Mouse (Mus musculus): ENCODE results near the gene Dennd5b. TPM values are rescaled to one million over a fixed set of nuclear protein-coding genes. Genes with fewer than 3 reads are reported as not detected.
A peak's percentile ranks its signal among the peaks of the same experiment; 100 is the strongest.

The Dennd5b gene
- polyA plus RNA-seq, 1 experiment from 2014 or later: 3.8 TPM

- Histone ChIP-seq H3K4me3 (replicated peaks) (no peak overlapping the region), H3K36me3 (no peaks in the 10 kb centered on the region), H3K4me2 (no peak overlapping the region), H3K9me3 (replicated peaks) (no peaks in the 10 kb centered on the region), H3K9ac (no peak overlapping the region), H3K27me3 (peaks cover 43% of the 10 kb centered on the region), H3K4me1 (replicated peaks) (0 out of 2 replicates have a peak, but pooled peaks cover 2% of the 10 kb centered on the region), H3K27ac (no peak overlapping the region)
- no peak for ATAC-seq (ENCODE audit: low read depth)
- no peak for DNase-seq
Observed at GRCm38 (mm10) chr6:149098993-149099392, 2.5 kb downstream of the Dennd5b start.

GRCm38 (mm10) chr6:149097276-149097675, 4.2 kb downstream of the Dennd5b start:
- no peak overlapping the region for H3K27ac ChIP-seq
- no peak overlapping the region for H3K9ac ChIP-seq
- 66% methylated on average over 1 of the region's 1 CpGs for WGBS (ENCODE audit: insufficient replicate concordance)
- no peak overlapping the region for H3K4me2 ChIP-seq
- H3K4me1 ChIP-seq (replicated peaks): peaks cover 2% of the 10 kb centered on the region; the same call in 1 of the 2 replicates
- no peaks in the 10 kb centered on the region for H3K9me3 ChIP-seq (replicated peaks)
- peaks cover 29% of the 10 kb centered on the region for H3K27me3 ChIP-seq
- no peaks in the 10 kb centered on the region for H3K36me3 ChIP-seq
- no peak overlapping the region for H3K4me3 ChIP-seq (replicated peaks)
- DNase-seq: no peak
- ATAC-seq (ENCODE audit: low read depth): no peak

- Histone ChIP-seq H3K4me2 (no peak overlapping the region), H3K27ac (no peak overlapping the region), H3K27me3 (peaks cover 19% of the 10 kb centered on the region), H3K4me3 (replicated peaks) (no peak overlapping the region), H3K4me1 (replicated peaks) (peaks cover 2% of the 10 kb centered on the region; the same call in 1 of the 2 replicates), H3K9me3 (replicated peaks) (no peaks in the 10 kb centered on the region), H3K36me3 (no peaks in the 10 kb centered on the region), H3K9ac (no peak overlapping the region)
- WGBS (ENCODE audit: insufficient replicate concordance): 52% methylated on average over 2 of the region's 2 CpGs
- DNase-seq: no peak
- no peak for ATAC-seq (ENCODE audit: low read depth)
Observed at GRCm38 (mm10) chr6:149096233-149096632, 5.2 kb downstream of the Dennd5b start.

GRCm38 (mm10) chr6:149095389-149095788, 6.1 kb downstream of the Dennd5b start:
- no peak for DNase-seq
- WGBS (ENCODE audit: insufficient replicate concordance): 69% methylated on average over 6 of the region's 6 CpGs
- H3K9ac ChIP-seq: no peak overlapping the region
- no peak overlapping the region for H3K4me3 ChIP-seq (replicated peaks)
- H3K27ac ChIP-seq: no peak overlapping the region
- H3K9me3 ChIP-seq (replicated peaks): no peaks in the 10 kb centered on the region
- H3K4me2 ChIP-seq: no peak overlapping the region
- peaks cover 11% of the 10 kb centered on the region for H3K27me3 ChIP-seq
- H3K36me3 ChIP-seq: no peaks in the 10 kb centered on the region
- peaks cover 2% of the 10 kb centered on the region; the same call in 1 of the 2 replicates for H3K4me1 ChIP-seq (replicated peaks)
- no peak for ATAC-seq (ENCODE audit: low read depth)

GRCm38 (mm10) chr6:149094555-149094954, 6.9 kb downstream of the Dennd5b start:
- no peaks in the 10 kb centered on the region for H3K9me3 ChIP-seq (replicated peaks)
- no peak overlapping the region for H3K4me3 ChIP-seq (replicated peaks)
- H3K9ac ChIP-seq: no peak overlapping the region
- H3K36me3 ChIP-seq: no peaks in the 10 kb centered on the region
- DNase-seq: no peak
- WGBS (ENCODE audit: insufficient replicate concordance): 33% methylated on average over 1 of the region's 1 CpGs
- ATAC-seq (ENCODE audit: low read depth): no peak
- H3K4me1 ChIP-seq (replicated peaks): peaks cover 2% of the 10 kb centered on the region; the same call in 1 of the 2 replicates
- peaks cover 4% of the 10 kb centered on the region for H3K27me3 ChIP-seq
- no peak overlapping the region for H3K27ac ChIP-seq
- no peak overlapping the region for H3K4me2 ChIP-seq

GRCm38 (mm10) chr6:149093465-149093864, 8.0 kb downstream of the Dennd5b start:
- no peak overlapping the region for H3K4me2 ChIP-seq
- H3K4me3 ChIP-seq (replicated peaks): no peak overlapping the region
- WGBS (ENCODE audit: insufficient replicate concordance): 26% methylated on average over 5 of the region's 5 CpGs
- no peak for ATAC-seq (ENCODE audit: low read depth)
- H3K36me3 ChIP-seq: no peaks in the 10 kb centered on the region
- peaks cover 2% of the 10 kb centered on the region; the same call in 1 of the 2 replicates for H3K4me1 ChIP-seq (replicated peaks)
- H3K27ac ChIP-seq: no peak overlapping the region
- no peaks in the 10 kb centered on the region for H3K9me3 ChIP-seq (replicated peaks)
- no peak for DNase-seq
- no peaks in the 10 kb centered on the region for H3K27me3 ChIP-seq
- no peak overlapping the region for H3K9ac ChIP-seq

GRCm38 (mm10) chr6:149092406-149092805, 9.1 kb downstream of the Dennd5b start:
- H3K4me2 ChIP-seq: no peak overlapping the region
- H3K27me3 ChIP-seq: no peaks in the 10 kb centered on the region
- H3K4me3 ChIP-seq (replicated peaks): no peak overlapping the region
- no peaks in the 10 kb centered on the region for H3K9me3 ChIP-seq (replicated peaks)
- H3K36me3 ChIP-seq: no peaks in the 10 kb centered on the region
- ATAC-seq (ENCODE audit: low read depth): no peak
- H3K9ac ChIP-seq: no peak overlapping the region
- peaks cover 2% of the 10 kb centered on the region; the same call in 1 of the 2 replicates for H3K4me1 ChIP-seq (replicated peaks)
- no peak overlapping the region for H3K27ac ChIP-seq
- no peak for DNase-seq
- WGBS (ENCODE audit: insufficient replicate concordance): 77% methylated on average over 6 of the region's 6 CpGs

GRCm38 (mm10) chr6:149077136-149077808, 24.2 kb downstream of the Dennd5b start:
- Histone ChIP-seq H3K36me3 (no peaks in the 10 kb centered on the region), H3K9me3 (replicated peaks) (no peaks in the 10 kb centered on the region), H3K9ac (no peak overlapping the region), H3K4me3 (replicated peaks) (no peak overlapping the region), H3K27ac (no peak overlapping the region), H3K27me3 (no peaks in the 10 kb centered on the region), H3K4me1 (replicated peaks) (no peaks in the 10 kb centered on the region), H3K4me2 (no peak overlapping the region)
- DNase-seq (no peak), ATAC-seq (ENCODE audit: low read depth) (peak; percentile 31; the same call in 1 of the 2 replicates)
- 48% methylated on average over 1 of the region's 1 CpGs for WGBS (ENCODE audit: insufficient replicate concordance)

- no peaks in the 10 kb centered on the region for H3K36me3 ChIP-seq
- no peak for DNase-seq
- H3K27ac ChIP-seq: no peak overlapping the region
- 66% methylated on average over 4 of the region's 4 CpGs for WGBS (ENCODE audit: insufficient replicate concordance)
- no peak for ATAC-seq (ENCODE audit: low read depth)
- H3K4me2 ChIP-seq: no peak overlapping the region
- H3K9me3 ChIP-seq (replicated peaks): no peaks in the 10 kb centered on the region
- H3K4me1 ChIP-seq (replicated peaks): peaks cover 8% of the 10 kb centered on the region
- H3K27me3 ChIP-seq: no peaks in the 10 kb centered on the region
- H3K4me3 ChIP-seq (replicated peaks): no peak overlapping the region
- no peak overlapping the region for H3K9ac ChIP-seq
Observed at GRCm38 (mm10) chr6:149073854-149074253, 27.6 kb downstream of the Dennd5b start.

- Histone ChIP-seq H3K9me3 (replicated peaks) (no peaks in the 10 kb centered on the region), H3K4me2 (no peak overlapping the region), H3K9ac (no peak overlapping the region), H3K4me3 (replicated peaks) (no peak overlapping the region), H3K27ac (no peak overlapping the region), H3K36me3 (no peaks in the 10 kb centered on the region), H3K4me1 (replicated peaks) (peaks cover 8% of the 10 kb centered on the region), H3K27me3 (no peaks in the 10 kb centered on the region)
- DNase-seq (no peak), ATAC-seq (ENCODE audit: low read depth) (no peak)
- 53% methylated on average over 3 of the region's 3 CpGs for whole genome bisulfite sequencing (ENCODE audit: insufficient replicate concordance)
Observed at GRCm38 (mm10) chr6:149072873-149073272, 28.6 kb downstream of the Dennd5b start.

GRCm38 (mm10) chr6:149070592-149071124, 30.8 kb downstream of the Dennd5b start:
- Histone ChIP-seq H3K4me3 (replicated peaks) (no peak overlapping the region), H3K36me3 (no peaks in the 10 kb centered on the region), H3K9me3 (replicated peaks) (no peaks in the 10 kb centered on the region), H3K4me1 (replicated peaks) (peaks cover 8% of the 10 kb centered on the region), H3K27me3 (no peaks in the 10 kb centered on the region), H3K27ac (no peak overlapping the region), H3K4me2 (no peak overlapping the region), H3K9ac (no peak overlapping the region)
- WGBS (ENCODE audit: insufficient replicate concordance): 43% methylated on average over 4 of the region's 4 CpGs
- peak; percentile 51; the same call in 1 of the 2 replicates for ATAC-seq (ENCODE audit: low read depth)
- DNase-seq: no peak

GRCm38 (mm10) chr6:149063382-149063781, 38.1 kb downstream of the Dennd5b start:
- H3K36me3 ChIP-seq: no peaks in the 10 kb centered on the region
- H3K27ac ChIP-seq: no peak overlapping the region
- H3K9me3 ChIP-seq (replicated peaks): no peaks in the 10 kb centered on the region
- H3K9ac ChIP-seq: no peak overlapping the region
- H3K4me3 ChIP-seq (replicated peaks): no peak overlapping the region
- H3K4me2 ChIP-seq: no peak overlapping the region
- H3K27me3 ChIP-seq: no peaks in the 10 kb centered on the region
- ATAC-seq (ENCODE audit: low read depth) (no peak), DNase-seq (no peak)
- no peaks in the 10 kb centered on the region for H3K4me1 ChIP-seq (replicated peaks)

Data from liver, embryonic 13.5 days (tissue).